Mouse (Mus musculus) subcutaneous adipose tissue, adult 2 months (tissue): ENCODE data around the gene Tapt1. TPM values are rescaled to one million over a fixed set of nuclear protein-coding genes. Genes with fewer than 3 reads are reported as not detected.

ENCODE experiments used
- polyA plus RNA-seq: library from polyadenylated mRNA; depleted of rRNA; stranded (reverse); fragments of >200 nt; gene quantifications from 2 replicates; pipeline ENCODE4 v1.2.3, GENCODE M21; 2012; ENCODE audit warnings: low replicate concordance; rRNA removed

Tapt1 gene
- 33.2 and 37.8 TPM in 2 replicates for polyA plus RNA-seq

DNA sequence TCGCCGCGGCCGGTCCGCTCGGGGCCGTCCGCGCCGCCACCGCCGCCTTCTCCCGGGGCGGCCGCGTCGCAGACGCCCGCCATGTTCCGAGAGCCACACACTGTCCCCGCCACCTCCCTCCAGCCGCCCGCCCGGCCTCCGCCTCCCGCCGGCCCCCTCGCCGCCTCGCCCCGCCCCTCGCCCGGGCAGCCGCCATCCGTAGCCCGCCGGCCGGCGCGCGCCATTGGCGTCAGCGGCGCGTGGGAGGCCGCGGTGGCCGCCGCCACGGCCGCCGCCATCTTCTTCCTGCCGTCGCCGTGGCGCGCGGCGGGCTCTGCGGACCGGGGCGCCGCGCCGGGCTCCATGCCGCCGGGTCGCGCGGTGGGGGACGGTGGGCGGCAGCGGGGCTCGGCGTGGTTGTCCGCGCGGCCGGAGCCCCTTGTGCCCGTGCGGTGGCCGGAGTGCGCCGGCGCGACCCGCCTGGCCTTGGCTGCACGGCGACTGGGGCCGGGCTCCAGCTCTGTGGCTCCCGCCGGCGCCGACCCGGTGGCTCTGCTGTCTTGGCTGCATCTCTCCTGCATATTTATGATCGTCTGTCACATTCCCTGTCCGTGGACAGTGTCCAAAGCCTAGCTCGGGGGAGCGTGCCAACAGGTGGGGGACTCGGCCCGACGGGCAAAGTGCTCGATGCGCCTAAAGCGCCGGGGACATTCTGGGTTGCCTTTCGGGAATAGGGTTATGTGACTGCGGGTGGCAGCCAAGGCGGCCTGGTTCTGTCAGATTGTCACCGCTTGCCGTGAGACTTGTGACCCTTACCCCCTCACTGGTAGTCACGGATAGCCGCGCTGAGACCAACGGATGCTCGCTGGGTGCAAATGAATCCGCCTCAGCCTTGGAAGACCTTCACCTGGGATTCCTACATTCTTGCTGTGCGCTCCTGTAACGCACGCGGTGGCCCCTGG, at the start of gene Tapt1:
Tapt1 (minus strand) TSS at position 106 of the 941 bp plus-strand sequence.

Other genes starting within 250 kb of the Tapt1 start
- gene Fgfbp1, start 244.8 kb downstream of the Tapt1 start, polyA plus RNA-seq, result not detected in 2 replicates
- 1.5 and 37.8 TPM in 2 replicates for gene Prom1, start 124.6 kb downstream of the Tapt1 start, polyA plus RNA-seq